Mouse (Mus musculus) liver, adult (tissue): ENCODE data around the gene Retreg1.

Experiments
- GATA4 ChIP-seq: IDR thresholded peaks from 2 replicates; pipeline ENCODE4 v1.6.1; 2014; ENCODE audit warnings: mild to moderate bottlenecking, low read length; ENCODE audit not compliant: insufficient replicate concordance

Retreg1 gene

DNA sequence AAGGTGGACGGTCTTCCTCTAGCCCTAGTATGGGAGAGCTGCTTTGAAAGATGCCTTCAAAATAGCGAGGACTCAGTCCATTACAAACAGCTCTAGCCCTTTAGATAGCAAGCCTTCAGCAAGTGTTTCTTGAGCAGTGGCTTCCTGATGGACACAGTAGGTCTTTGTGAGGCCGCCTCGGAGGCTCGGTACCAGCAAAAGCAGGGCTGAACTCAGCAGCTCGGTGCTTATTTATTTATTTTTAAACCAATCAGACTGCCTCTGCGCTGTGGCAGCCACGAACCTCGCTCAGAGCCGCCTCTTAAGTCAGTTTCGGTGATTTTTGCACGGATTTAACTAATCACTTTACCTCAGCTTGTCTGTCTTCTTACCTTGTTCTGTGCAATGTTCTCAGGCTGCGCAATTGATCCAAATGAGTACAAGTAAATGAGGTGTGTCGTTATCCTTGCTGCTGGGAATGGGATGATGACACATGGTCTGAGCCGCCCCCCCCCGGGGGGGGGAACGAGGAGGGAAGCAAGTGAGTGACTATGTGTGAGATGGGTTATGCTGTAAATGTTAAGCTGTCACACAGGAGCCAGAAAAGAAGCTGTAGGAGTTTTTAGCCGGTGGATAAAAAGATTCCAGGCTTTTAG is 11.4 kb downstream of the Retreg1 start:
- TF ChIP-seq GATA4: no peak

DNA sequence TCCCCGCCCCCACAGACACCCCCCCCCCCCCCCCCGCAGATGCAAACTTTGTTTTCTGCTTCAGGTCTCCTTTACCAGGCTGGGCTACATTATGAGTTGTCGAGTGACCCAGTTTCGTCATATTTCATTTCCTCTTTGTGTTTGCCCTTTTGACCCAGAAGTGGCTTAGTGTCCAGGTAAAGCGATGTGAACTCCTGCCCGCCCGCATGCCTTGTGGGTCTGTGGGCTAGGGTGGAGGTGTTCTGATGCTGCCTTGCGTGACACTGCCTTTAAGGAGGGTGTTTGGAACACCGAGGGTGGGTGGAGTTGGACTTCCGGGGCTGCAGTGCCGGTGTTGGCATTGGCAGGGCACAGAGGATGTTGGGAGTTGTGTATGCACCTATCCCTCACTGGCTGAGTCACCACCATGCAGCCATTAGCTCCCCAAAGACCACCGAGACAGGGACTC is 15.7 kb downstream of the Retreg1 start:
- TF ChIP-seq GATA4: no peak

DNA sequence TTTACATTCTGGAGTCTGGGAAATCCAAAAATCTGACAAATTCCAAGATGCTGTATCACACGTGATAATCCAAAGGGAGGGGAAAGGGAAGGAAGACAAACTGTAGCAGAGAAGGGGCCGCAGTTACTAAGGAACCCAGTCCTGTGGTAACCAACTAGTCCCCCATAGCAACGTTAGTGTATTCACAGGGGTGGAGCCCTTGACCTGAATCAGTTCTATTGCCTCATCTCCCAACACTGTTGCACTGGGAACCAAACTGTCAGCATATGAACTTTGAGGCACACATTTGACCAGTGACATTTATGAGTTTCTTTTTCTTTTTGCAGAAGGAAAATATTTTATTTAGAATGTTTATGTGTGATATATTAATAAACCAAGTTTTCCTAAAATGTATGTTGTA is 16.5 kb downstream of the Retreg1 start:
- no peak for TF ChIP-seq GATA4

GRCm38 (mm10) chr15:25861900-25862299 is 18.9 kb downstream of the Retreg1 start:
- no peak for TF ChIP-seq GATA4

GRCm38 (mm10) chr15:25865605-25866004 is 22.6 kb downstream of the Retreg1 start:
- TF ChIP-seq GATA4: no peak

DNA sequence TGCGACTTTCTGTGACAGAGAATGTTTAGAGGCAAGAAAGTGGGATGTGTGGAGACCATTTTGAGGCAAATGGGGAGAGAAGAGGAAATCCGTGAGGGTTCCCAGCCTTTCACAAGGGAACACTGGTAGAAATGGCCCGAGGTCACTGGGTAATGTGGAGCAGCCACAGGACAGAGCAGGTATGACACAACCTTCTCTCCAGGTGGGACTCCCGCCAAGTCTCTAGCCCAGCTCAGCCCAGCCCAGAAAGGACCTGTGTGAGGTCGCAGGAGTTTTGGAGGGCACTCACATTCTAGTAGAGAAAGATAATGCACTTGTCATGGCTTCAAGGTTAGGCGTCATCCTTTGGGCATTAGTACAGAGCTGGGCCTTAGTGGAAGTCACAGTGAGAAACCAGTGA is 23.1 kb downstream of the Retreg1 start:
- TF ChIP-seq GATA4: no peak

GRCm38 (mm10) chr15:25869129-25869528 is 26.1 kb downstream of the Retreg1 start:
- TF ChIP-seq GATA4: no peak

GRCm38 (mm10) chr15:25871470-25871869 is 28.5 kb downstream of the Retreg1 start:
- TF ChIP-seq GATA4: no peak

DNA sequence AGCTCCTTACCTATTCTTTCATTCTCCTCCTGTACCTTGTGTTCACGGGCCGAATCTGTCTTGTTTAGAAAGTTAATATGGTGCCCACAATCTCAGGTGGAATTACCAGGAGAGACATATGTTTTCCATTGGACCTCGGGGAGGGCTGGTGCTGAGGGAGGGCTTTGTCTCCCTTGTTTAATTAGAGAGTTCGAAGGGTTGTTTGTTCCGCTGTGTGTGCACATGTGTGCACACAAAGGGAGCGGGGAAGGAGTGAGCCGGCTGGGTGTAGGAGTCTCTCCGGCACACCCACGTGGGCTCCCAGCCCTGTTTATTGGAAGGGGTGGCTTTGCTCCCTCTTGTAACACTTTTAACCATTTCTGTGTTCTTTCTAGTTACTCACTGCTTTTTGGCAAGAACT is 29.1 kb downstream of the Retreg1 start:
- no peak for TF ChIP-seq GATA4

DNA sequence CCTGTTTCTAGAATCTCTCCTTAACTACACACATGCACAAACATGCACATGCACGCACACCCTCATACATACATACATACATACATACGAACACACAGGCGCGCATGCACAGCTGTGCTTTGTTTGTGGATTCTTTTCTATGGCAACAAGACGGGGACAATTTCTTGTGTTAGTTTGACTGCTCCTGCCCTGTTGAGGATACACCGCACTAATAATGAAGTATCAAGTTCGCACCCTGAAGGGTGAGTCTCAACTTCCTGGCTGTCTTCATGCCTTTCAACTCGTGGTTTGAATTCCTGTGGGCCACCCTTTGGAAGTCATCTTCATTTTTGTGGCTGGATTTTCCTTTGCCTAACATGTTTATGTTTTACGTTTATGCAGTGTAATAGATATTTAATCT is 29.7 kb downstream of the Retreg1 start:
- TF ChIP-seq GATA4: no peak

- TF ChIP-seq GATA4: no peak
These were observed 30.6 kb downstream of the Retreg1 start for GRCm38 (mm10) chr15:25873536-25873935.

- no peak for TF ChIP-seq GATA4
These were observed 33.7 kb downstream of the Retreg1 start for GRCm38 (mm10) chr15:25876601-25877161.

- no peak for TF ChIP-seq GATA4
These were observed 34.8 kb downstream of the Retreg1 start for GRCm38 (mm10) chr15:25877798-25878197.

- TF ChIP-seq GATA4: no peak
These were observed 36.2 kb downstream of the Retreg1 start for GRCm38 (mm10) chr15:25879229-25879628.

- no peak for TF ChIP-seq GATA4
These were observed 37.2 kb downstream of the Retreg1 start for GRCm38 (mm10) chr15:25880192-25880591.

GRCm38 (mm10) chr15:25882002-25882401 is 39.0 kb downstream of the Retreg1 start:
- TF ChIP-seq GATA4: no peak

DNA sequence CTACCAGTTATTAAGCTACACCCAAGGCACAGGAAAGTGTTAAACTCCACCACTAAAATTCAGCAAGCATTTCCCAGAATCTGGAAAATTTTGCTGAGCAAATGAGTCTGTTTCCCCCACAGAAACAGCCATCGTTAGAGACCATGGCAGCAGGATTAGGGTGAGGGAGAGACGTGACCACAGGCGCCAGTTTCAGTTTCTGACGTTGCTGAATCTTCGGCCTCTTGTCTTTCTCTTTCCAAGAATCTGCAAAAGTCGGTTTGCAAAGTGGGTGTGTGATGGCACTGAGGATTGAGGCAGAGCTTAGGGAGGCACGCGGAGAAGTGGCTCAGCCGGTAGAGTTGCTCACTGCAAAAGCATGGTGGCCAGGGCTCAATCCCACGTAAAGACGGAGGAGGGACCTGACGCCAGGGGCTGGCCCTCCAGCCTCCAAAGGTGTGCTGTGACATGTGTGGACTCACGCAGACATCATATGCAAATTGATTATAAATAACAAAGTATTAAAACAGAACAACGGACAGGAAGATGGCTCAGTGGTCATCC is 41.5 kb downstream of the Retreg1 start:
- TF ChIP-seq GATA4: no peak
